Mouse (Mus musculus) kidney, adult 2 months (tissue): Measurements from ENCODE around the gene Ctsf.

ENCODE experiments used
- CTCF ChIP-seq: fragments of 200-500 bp; conservative IDR thresholded peaks from 2 replicates; pipeline ENCODE4 v1.5.1; 2011; ENCODE audit warnings: low read depth, mild to moderate bottlenecking, control low read depth, low read length, moderate library complexity, mixed read lengths; ENCODE audit not compliant: insufficient read depth, insufficient read length
- POLR2A ChIP-seq: fragments of 200-500 bp; IDR thresholded peaks from one replicate; pipeline ENCODE4 v1.6.1; 2011; ENCODE audit warnings: low read depth, low read length, control low read depth

GRCm38 (mm10) chr19:4879324-4879703 lies 24.4 kb downstream of the Ctsf start:
- TF ChIP-seq CTCF: no peak
- TF ChIP-seq POLR2A: no peak
